Mouse (Mus musculus): ENCODE results near the gene Tas1r2. TPM values are rescaled to one million over a fixed set of nuclear protein-coding genes. Genes with fewer than 3 reads are reported as not detected.

Gene Tas1r2
- total RNA-seq (2021): not detected
- long read RNA-seq, experiment 1: 0 reads
- long read RNA-seq, experiment 2: 0 reads

DNA sequence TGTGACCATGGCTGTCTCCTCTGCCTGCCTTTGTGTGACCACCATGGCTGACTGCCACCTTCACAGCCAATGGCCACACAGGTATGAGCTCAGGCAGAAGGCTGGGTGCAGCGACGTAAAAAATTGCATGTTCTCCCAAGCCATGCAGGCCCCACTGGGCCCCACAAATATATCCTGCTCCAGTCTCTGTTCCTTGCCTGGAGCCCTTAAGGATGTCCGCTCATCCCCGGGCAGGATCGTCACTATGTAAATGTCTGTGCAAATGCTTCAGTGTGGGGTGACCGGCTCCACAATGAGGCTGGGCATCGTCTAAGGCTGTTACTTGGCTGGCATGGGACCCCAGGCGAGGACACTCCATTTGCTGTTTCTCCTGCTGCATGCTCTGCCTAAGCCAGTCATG, at the start of gene Tas1r2:
TSS of gene Tas1r2 (plus strand) at position 301 of the 400 bp plus-strand sequence.
- intact Hi-C loops (cut with DNase I): no loop called here

DNA sequence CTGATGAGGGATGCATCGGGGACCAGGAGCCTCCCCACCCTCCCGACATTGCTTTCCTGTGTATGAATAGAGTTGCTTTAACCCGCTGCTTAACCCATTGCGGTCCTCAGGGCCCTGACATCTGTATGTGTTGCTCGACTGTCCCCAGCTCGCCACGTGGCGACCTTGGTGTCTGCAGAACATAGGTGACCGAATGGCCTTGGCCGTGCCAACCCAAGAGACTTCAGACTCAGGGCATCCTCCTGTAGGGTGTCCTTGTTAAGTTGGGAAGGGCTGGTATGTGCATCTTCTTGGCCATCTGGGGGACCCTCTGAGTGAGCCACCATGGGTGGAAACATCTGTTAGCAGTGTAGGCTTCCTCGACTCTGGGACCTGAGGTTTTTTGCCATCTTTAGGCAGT, 48.1 kb upstream of the Tas1r2 start:
- DNase-seq (ENCODE audit: low spot score in 2 of 2): no peak
- intact Hi-C loops (cut with DNase I): no loop called here

More for the DNA sequence above, at the start of gene Tas1r2:
- no peak for DNase-seq (ENCODE audit: low spot score in 2 of 2)

DNA sequence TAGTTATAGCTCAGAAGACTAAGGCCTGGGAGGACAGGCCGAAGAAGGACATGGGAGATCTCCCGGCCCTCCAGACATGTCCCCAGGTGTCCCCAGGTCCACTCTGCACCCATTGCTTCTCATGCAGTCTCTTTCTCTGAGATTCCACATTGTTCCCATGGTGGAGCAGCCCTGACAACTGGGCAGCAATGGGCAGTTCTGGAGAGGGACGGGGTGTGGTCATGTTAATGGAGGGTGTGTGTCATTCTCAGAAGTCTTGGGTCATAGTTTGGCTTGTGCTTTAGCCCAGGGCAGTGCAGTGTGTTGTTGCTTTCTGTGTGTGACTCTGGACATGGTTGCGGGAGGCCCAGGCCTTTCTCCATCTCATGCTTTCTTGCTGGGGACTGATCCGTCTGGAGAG, 46.6 kb upstream of the Tas1r2 start:
- intact Hi-C loops (cut with DNase I): no loop called here
- DNase-seq (ENCODE audit: low spot score in 2 of 2): no peak

DNA sequence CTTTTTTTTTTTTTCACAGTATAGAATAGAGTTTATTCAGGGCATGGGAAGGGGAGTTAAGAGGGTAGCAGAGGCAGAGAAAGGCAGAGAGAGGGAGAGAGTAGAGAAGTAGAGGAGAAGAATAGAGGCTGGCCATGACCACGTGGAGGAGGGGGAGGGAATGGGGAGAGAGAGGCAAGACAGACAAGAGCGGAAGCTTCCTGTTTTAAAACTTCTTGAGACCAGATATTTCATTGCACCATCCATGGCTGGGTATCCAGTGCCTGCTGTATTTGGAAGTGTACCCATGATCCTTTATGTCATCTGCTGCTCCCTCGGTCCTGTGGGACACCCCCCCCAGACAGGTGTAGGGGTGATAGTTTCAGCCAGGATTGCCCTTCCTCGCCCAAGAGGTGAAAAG, 44.4 kb upstream of the Tas1r2 start:
- DNase-seq (ENCODE audit: low spot score in 2 of 2): no peak
- intact Hi-C loops (cut with DNase I): no loop called here

DNA sequence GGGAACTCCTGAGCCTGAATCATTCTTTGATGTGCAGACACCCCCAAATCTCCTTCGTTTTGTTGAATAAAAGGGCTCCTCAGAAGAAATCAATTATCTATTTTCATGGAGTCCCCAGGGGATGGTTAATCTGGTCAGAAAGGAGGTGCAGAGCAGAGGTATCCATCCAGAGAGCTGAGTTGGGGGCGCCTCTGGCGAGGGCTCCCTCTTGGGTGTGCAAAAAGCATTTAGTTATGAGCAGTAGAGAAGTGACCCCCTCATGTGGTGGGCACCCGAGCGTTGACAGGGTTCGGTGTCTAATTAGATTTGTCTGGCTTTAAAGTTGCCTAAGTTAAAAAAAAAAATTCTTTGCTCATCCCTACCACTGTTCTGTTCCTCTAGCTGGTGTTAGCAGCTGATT, 42.4 kb upstream of the Tas1r2 start:
- no peak for DNase-seq (ENCODE audit: low spot score in 2 of 2)
- intact Hi-C loops (cut with DNase I): loop anchor here (5.0 kb wide), 3 partner anchors 39 to 139 kb away; no protein-coding TSS in a partner anchor

DNA sequence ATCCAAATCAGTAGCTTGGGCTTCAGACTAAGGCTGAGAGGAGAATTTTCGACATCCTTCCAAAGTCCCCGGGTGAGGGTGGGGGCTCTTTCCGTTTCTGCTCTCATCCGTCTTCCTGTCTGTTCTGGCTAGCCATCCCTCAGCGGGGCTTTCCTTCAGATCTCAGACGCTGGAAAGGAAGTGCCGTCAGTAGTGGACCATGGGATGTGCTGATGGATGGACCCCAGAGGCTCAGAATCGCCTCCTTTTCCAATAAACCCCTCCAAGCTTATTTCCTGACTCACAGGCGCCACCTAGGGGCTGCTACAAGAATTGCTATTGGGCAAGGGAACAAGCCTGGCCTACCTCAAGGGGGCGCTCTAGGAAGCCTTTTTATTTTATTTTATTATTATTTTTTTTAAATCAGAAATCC, 41.8 kb upstream of the Tas1r2 start:
- intact Hi-C loops (cut with DNase I): loop anchor here (5.0 kb wide), 3 partner anchors 39 to 139 kb away; no protein-coding TSS in a partner anchor
- DNase-seq (ENCODE audit: low spot score in 2 of 2): peak; percentile 78 to 81

DNA sequence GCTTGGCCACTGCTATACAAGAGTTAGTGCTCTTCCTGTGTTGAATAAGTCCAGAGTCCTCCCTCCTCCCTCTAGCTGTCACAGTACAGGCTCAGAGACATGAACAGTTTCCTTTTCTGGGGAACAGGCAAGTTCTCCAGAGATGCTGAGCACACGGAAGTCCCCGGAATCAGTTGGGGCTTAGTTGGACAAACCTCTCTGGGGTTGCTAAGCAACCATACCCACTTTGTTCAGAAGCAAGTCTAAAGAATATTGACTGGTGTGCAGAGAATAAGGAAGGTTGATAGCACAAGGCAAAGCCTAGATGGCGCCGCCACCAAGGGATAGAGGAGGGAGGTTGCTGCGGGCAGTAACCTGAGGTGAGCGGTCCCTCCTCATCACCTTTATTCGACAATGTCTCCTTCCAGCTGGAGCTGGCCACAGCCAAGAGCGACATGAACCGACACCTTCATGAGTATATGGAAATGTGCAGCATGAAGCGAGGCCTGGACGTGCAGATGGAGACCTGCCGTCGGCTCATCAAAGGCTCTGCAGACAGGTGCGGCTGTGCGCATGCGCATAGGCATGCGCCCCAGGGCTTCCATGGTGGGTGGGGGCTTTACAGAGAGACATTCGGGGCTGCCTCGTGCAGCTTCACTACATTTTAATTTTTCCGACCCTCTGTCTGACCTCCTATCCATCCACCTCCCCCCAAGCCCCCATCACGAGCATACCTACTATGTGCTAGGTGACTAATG, 38.6 kb upstream of the Tas1r2 start:
- intact Hi-C loops (cut with DNase I): loop anchor here (5.0 kb wide), 3 partner anchors 42 to 142 kb away; no protein-coding TSS in a partner anchor
- DNase-seq (ENCODE audit: low spot score in 2 of 2): no peak

DNA sequence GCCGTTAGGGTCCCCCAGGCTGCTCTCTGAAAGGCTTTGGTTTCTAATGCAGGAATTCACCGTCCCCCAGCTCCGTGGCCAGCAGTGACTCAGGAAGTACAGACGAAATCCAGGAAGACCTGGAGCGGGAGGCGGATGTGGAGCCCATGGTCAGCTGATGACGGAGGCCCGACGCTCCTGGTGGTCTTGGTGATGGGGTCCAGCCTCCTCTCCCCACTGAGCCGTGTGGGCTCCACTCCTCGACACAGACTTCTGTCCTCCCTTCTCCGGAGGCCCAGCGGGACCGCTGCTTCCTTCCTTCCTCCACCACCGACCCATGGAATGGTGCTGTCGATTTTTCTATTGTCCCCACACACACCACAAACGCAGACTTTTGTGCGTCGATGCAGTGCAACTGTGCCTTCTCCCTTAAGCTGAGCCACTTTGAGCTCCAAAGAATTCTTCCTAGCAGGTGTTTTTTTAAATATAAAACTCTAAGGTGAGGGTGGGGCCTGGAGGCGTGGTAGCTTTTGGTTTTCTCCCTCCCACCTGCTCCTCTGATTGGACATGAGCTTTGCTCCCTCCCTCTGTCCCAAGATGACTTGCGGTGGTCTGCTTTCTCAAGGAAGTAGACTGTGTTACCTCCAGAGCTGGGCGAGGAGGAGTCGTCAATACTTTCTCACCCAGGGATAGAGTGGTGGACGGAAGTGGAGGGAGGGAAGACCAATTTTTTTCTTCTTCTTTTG, 36.9 kb upstream of the Tas1r2 start:
- intact Hi-C loops (cut with DNase I): no loop called here
- no peak for DNase-seq (ENCODE audit: low spot score in 2 of 2)

DNA sequence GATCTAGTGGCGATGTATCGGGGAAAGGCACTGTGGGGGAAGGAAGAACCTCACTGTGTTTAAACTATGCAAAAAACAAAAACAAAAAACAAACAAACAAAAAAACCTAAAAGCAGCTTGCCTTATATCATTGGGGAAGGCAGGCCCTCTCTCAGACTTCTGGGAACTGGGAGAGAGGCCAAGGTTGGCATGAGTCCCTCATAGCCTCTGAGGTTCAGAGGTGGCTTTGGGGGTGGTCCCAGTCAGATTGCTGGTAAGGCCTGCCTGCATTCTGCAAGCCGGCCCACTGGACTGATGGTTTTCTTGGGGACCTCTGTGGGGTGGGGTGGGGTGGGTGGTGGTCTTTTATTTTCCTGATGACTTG, 36.4 kb upstream of the Tas1r2 start:
- DNase-seq (ENCODE audit: low spot score in 2 of 2): no peak
- intact Hi-C loops (cut with DNase I): no loop called here

DNA sequence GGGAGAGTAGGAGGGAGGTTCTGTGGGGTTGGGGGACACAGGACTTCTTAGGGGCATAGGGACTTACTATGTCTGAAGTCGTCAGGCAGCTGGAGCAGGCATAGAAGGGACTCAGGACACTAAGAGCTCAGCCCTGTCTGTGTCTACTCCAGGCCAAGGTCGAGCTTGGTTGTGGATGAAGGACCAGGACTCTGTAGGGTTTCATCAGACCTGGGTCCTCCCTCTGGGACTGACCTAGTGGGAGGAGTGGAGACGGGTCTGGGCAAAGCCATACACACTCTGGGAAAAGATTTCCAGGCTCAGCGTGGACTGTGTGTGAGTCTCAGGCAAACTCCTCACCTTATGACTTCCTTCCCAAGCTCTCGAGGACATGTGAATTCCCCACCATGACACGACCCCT, 33.6 kb upstream of the Tas1r2 start:
- intact Hi-C loops (cut with DNase I): no loop called here
- no peak for DNase-seq (ENCODE audit: low spot score in 2 of 2)

DNA sequence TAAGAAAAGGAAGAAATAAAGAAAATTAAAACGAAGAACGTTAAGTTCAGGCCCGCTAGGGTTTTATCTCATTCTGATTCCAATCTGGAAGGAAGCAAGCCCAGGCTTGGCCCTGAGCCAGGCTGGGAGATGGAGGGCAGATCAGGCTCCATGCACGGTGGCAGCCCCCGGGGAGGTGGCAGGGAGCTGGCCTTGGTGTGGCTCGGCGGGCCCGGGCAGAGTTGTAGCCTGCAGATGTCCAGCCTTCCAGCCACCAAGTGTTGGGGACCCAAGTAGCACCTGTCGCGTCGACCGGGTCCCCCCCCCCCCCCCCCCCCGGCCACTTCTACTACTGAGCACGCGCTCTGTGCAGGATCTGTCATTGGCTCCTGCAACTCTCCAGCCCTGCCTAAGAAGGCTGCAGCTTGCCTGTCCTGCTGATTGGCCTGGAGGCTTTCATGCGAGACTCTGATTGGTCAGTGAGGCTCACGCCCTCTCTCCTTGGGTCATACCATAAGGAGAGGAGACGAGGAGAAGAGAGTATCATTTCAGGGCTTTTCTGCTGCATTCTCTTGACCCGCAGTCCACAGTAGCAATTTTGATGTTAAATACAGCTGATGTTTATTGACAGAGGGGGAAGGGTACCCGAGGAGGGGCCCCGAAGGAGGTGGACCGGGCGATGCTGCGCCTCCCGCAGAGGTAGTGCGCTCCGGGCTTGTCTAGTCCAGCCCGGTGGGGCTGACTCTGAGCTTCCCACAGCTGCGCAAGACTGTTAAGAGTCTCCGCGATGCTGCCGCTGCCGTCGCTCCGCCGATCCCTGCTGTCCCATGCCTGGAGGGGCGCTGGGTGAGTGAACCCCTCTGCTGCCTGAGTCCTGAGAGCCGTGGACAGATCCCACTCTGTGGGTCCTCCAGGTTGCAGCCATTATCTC, 30.7 kb upstream of the Tas1r2 start, which contains the start of gene Aldh4a1:
TSS of gene Aldh4a1 (plus strand) at position 494 of the 910 bp plus-strand sequence.
- peak; percentile 92 to 97 for DNase-seq (ENCODE audit: low spot score in 2 of 2)
- intact Hi-C loops (cut with DNase I): no loop called here

DNA sequence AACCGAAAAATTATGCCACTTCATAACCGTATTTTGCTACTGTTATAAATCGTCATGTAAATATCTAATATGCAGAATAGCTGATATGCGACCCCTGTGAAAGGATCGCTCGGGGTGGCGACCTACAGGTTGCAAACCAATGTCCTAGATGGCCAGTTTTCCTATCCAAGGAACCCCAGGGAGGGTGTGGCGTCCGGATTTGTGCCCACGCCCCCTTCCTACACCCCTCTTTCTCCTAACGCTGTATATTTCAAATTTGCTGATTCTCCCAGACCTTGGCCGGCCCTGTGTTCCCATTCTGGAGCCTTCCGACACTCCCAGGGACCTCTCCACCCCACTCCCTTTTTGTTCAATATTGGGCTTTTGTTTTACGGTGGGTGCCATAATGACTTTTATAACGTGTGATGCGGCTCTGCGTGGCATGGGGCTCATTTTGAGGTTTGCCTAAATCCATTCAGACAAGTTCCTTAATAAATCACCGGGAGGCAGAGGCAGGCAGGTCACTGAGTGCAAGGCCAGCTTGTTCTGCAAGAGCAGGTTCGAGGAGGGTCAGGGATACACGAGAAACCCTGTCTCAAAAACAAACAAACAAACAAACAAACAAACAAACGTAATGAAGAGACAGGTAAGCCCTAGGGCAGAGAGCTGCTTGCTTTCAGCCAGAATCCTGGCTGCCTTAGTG, 29.8 kb upstream of the Tas1r2 start:
- intact Hi-C loops (cut with DNase I): no loop called here

DNA sequence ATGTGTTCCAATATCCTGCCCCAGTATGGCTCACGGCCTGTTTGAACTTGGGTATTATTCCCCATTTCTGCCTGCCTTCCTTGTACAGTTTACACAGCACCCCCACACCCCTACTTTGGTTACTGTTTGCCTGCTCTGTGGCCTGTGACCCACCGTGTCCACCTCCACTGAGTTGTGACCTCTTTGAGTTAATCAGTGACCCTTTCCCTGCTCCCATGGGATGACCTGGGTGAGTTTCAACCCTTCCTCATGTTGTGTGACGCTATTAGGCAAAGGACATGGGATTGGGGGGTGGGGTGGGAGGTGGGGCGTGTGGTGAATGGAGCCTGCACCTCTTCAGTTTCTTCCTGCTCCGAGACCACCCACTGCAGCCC, 29.2 kb upstream of the Tas1r2 start:
- intact Hi-C loops (cut with DNase I): no loop called here

More for the DNA sequence above, 29.8 kb upstream of the Tas1r2 start:
- DNase-seq (ENCODE audit: low spot score in 2 of 2): no peak

DNA sequence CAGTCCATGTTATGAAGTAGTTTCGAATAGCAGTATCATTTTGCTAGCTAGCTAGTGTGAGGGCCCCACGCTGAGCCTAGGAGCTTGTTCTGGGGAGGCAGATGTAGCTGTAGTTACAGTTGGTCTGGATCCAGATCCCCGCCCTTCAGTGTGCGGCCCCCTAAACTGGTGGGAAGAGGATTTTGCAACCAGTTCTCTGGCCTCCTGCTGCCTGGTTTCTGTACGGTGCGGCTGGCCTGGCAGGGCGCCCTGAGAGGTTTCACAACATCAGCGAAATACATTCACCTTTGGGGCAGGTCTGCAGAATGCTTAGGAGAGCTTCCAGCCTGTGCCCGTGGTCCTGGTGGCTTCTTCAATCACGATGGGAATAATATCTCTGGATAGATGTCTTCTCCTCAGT, 28.6 kb upstream of the Tas1r2 start:
- intact Hi-C loops (cut with DNase I): no loop called here

More for the DNA sequence above, 29.2 kb upstream of the Tas1r2 start:
- no peak for DNase-seq (ENCODE audit: low spot score in 2 of 2)

DNA sequence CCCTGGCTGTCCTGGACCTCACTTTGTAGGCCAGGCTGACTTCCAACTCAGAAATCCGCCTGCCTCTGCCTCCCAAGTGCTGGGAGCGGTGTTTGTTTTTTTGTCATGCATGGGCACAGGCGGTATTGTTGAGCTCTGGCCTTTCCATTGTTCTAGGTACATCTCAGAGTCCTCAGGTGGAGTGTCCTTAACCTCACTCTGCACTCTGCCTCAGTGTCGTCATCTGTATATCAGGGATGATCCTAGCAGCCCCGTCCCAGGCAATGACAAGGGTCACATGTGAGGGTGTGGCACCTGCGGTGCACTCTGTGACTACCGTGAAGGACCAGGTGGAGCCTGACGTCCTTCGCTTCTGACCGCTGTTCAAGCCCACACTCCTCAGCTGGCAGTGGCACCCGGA, 26.0 kb upstream of the Tas1r2 start:
- intact Hi-C loops (cut with DNase I): no loop called here

More for the DNA sequence above, 28.6 kb upstream of the Tas1r2 start:
- no peak for DNase-seq (ENCODE audit: low spot score in 2 of 2)

DNA sequence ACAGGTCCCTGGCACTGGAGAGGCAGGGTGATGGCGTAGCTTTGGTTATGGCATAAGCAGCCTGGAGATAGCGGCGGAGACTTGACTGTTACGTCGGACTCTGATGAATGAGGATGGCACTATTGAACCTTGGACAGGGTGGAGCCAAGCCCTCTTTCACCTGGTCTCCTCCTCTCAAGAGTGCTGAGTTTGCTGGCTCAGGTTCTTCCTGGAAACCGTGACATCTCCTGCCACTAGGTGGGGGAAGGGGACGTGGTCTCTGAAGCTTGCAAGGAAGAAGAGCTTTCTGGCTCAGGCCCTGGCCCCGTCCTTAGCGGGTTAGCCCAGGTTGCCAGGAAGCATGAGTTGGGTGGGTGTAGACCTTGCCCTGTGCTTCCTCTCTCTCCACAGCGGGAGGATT, 23.2 kb upstream of the Tas1r2 start:
- no peak for DNase-seq (ENCODE audit: low spot score in 2 of 2)

More for the DNA sequence above, 26.0 kb upstream of the Tas1r2 start:
- no peak for DNase-seq (ENCODE audit: low spot score in 2 of 2)

DNA sequence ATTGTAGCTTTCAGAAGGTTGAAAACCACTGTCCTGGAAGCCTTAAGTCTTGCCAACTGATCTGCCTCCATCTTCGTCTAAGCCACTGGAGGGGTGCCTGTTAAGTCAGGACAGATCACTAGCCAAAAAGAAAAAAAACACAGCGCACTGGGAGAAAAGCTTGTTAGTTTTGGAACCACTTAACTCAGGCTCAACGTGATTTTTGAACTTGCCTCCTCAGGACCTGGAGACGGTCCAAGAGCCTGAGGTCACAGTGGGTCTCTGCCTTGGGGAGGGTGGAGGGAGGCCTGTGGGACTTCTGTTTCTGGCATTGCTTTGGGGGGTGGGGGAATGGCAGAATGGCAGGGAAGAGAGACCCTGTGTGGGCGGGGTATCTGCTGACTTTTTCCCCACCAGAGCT, 22.2 kb upstream of the Tas1r2 start:
- DNase-seq (ENCODE audit: low spot score in 2 of 2): no peak

More for the DNA sequence above, 23.2 kb upstream of the Tas1r2 start:
- intact Hi-C loops (cut with DNase I): no loop called here

DNA sequence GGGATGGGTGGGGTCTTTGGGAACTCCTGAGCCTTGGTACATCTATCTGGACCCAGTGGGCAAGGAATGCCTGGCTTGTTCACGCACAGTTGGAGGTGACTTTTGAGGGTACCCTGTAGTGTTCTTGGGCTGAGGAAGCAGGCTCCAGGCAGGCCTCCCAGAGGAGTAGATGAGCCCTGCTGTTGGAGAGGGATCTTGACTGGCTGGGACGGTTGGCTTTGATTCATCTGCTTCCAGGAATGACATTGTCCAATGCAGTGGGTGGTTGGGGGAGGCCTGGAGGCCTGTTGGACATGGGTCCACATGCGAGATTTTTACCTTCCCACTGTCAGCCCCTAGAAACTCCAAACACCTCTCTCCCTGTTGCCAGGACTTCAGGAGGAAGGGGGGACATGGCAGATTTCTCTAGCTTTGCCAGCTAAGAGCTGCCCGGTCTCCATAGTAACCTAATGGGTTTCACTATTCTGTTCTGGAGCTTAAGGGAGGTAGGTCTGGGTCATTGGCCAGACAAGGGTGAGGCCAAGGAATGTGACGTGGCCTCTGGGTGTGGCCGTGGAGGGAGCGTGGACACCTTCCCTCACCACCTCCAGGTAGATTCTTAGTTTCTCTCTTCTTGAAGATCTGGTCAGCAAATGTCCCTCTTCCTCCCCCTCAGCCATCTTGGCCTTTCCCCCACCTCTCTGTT, 21.6 kb upstream of the Tas1r2 start:
- intact Hi-C loops (cut with DNase I): no loop called here
- DNase-seq (ENCODE audit: low spot score in 2 of 2): no peak

More for the DNA sequence above, 22.2 kb upstream of the Tas1r2 start:
- intact Hi-C loops (cut with DNase I): no loop called here

DNA sequence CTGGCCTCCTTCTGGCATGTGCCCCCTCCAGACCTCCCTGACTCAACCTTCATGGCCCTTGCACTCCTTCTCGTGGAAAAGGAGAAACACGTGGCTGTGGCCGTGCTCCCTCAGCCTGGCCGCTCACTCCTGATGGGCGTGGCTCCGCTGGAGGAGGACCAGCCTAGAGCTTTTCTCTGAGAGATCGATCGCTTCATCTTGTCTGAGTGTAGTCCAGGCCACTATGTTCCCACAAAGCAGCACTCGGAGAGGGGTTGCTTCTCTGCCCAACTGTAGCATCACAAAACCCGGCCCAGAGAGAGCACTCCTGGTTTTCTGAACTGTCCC, 21.1 kb upstream of the Tas1r2 start:
- intact Hi-C loops (cut with DNase I): no loop called here

More for the DNA sequence above, 21.1 kb upstream of the Tas1r2 start:
- no peak for DNase-seq (ENCODE audit: low spot score in 2 of 2)

All from left cerebral cortex, postnatal 14 days (tissue).